Mouse (Mus musculus) heart, adult 2 months (tissue): ENCODE data around the gene Aif1.

ENCODE experiments used
- CTCF ChIP-seq: fragments of 200-600 bp; IDR thresholded peaks from 2 replicates; pipeline ENCODE4 v1.8.1; 2022; ENCODE audit warnings: antibody characterized with exemption, mild to moderate bottlenecking, moderate library complexity
- POLR2A ChIP-seq: fragments of 200-500 bp; IDR thresholded peaks from 2 replicates; pipeline ENCODE4 v1.6.1; 2011; ENCODE audit warnings: mild to moderate bottlenecking, low read depth, low read length, control low read depth; ENCODE audit not compliant: insufficient read depth

GRCm38 (mm10) chr17:35132174-35132560 lies 43.7 kb downstream of the Aif1 start:
- TF ChIP-seq CTCF = no peak
- TF ChIP-seq POLR2A = no peak
